Mouse (Mus musculus) hematopoietic stem cell, adult 5-6 weeks (primary cell): ENCODE data around the gene Fgf10. TPM values are rescaled to one million over a fixed set of nuclear protein-coding genes. Genes with fewer than 3 reads are reported as not detected.

ENCODE experiments used
- ATAC-seq, 2 experiments: fragments of 125-278 bp in 1 of 2; replicated peaks in 1 of 2; 2 replicates each; pipeline ENCODE4 v1.8.0; 2016 to 2017; ENCODE audit warnings: inconsistent platforms in 2 of 2, mild to moderate bottlenecking in 2 of 2, moderate number of reproducible peaks in 2 of 2, low read depth in 1 of 2, moderate TSS enrichment in 1 of 2; ENCODE audit not compliant: low FRiP score in 2 of 2, poor library complexity in 2 of 2, severe bottlenecking in 2 of 2, insufficient read depth in 1 of 2, low TSS enrichment in 1 of 2
- total RNA-seq: library from RNA; stranded (forward); fragments of 172-1452, 232-1000 nt; gene quantifications from 2 replicates; pipeline ENCODE4 v1.2.3, GENCODE M21; 2017

The Fgf10 gene
- total RNA-seq, 1 experiment from 2014 or later, result not detected

GRCm38 (mm10) chr13:118791753-118792152 lies 122.2 kb downstream of the Fgf10 start:
- no peak for ATAC-seq

- ATAC-seq, result no peak
These were observed 122.6 kb downstream of the Fgf10 start for GRCm38 (mm10) chr13:118792198-118792597.

GRCm38 (mm10) chr13:118800176-118800575 lies 130.6 kb downstream of the Fgf10 start:
- no peak for ATAC-seq

- ATAC-seq, result no peak
These were observed 137.1 kb downstream of the Fgf10 start for GRCm38 (mm10) chr13:118806662-118807061.

- ATAC-seq, result no peak
These were observed 150.2 kb downstream of the Fgf10 start for GRCm38 (mm10) chr13:118819785-118820184.

GRCm38 (mm10) chr13:118823113-118823512 lies 153.5 kb downstream of the Fgf10 start:
- ATAC-seq, result no peak

GRCm38 (mm10) chr13:118825102-118825501 lies 155.5 kb downstream of the Fgf10 start:
- no peak for ATAC-seq

GRCm38 (mm10) chr13:118828604-118829381 lies 159.2 kb downstream of the Fgf10 start:
- ATAC-seq, result no peak

GRCm38 (mm10) chr13:118834021-118834420 lies 164.4 kb downstream of the Fgf10 start:
- ATAC-seq, result no peak

- ATAC-seq, result no peak
These were observed 165.5 kb downstream of the Fgf10 start for GRCm38 (mm10) chr13:118835078-118835477.
